Mouse (Mus musculus) kidney, adult 9 months (tissue): ENCODE measurements at regions not wholly inside any gene's neighbourhood (a gene's known extent, or its start where the extent isn't known, plus 50 kb on each side); places are given as distances from the start of the nearest gene placed in this dataset.
A peak's percentile ranks its signal among the peaks of the same experiment; 100 is the strongest.

Experiments
- DNase-seq: peaks from one replicate; pipeline ENCODE4 v3.0.0; 2022

GRCm38 (mm10) chr9:112431920-112432437 is 196.2 kb upstream of the Arpp21 start:
- no peak for DNase-seq

GRCm38 (mm10) chr9:112429196-112429595 is 193.5 kb upstream of the Arpp21 start:
- peak; percentile 5 for DNase-seq

GRCm38 (mm10) chr9:112405772-112406315 is 170.1 kb upstream of the Arpp21 start:
- no peak for DNase-seq

- no peak for DNase-seq
Measured at GRCm38 (mm10) chr9:112370746-112371145, 135.0 kb upstream of the Arpp21 start.

- DNase-seq: no peak
Measured at GRCm38 (mm10) chr9:112367291-112367690, 131.6 kb upstream of the Arpp21 start.

- DNase-seq: no peak
Measured at GRCm38 (mm10) chr9:112361355-112361754, 125.6 kb upstream of the Arpp21 start.

- no peak for DNase-seq
Measured at GRCm38 (mm10) chr9:112358711-112359298, 123.1 kb upstream of the Arpp21 start.

GRCm38 (mm10) chr9:112353196-112353595 is 117.5 kb upstream of the Arpp21 start:
- DNase-seq: no peak

- no peak for DNase-seq
Measured at GRCm38 (mm10) chr9:112348942-112349341, 113.2 kb upstream of the Arpp21 start.

- no peak for DNase-seq
Measured at GRCm38 (mm10) chr9:112344792-112345191, 109.1 kb upstream of the Arpp21 start.

GRCm38 (mm10) chr9:112340363-112340762 is 104.6 kb upstream of the Arpp21 start:
- no peak for DNase-seq

GRCm38 (mm10) chr9:112320016-112320415 is 84.3 kb upstream of the Arpp21 start:
- no peak for DNase-seq

- DNase-seq: no peak
Measured at GRCm38 (mm10) chr9:112308950-112309349, 73.2 kb upstream of the Arpp21 start.

- DNase-seq: no peak
Measured at GRCm38 (mm10) chr9:112307837-112308236, 72.1 kb upstream of the Arpp21 start.

GRCm38 (mm10) chr9:112291875-112292274 is 56.1 kb upstream of the Arpp21 start:
- no peak for DNase-seq
